Mouse (Mus musculus) heart, postnatal 0 days (tissue): ENCODE measurements at regions not wholly inside any gene's neighbourhood (a gene's known extent, or its start where the extent isn't known, plus 50 kb on each side); places are given as distances from the start of the nearest gene placed in this dataset.

Experiments used
- CTCF ChIP-seq: IDR thresholded peaks from 2 replicates; pipeline ENCODE4 v1.5.1; 2016; ENCODE audit warnings: antibody characterized with exemption, control low read depth, low read depth
- EP300 ChIP-seq: IDR thresholded peaks from 2 replicates; pipeline ENCODE4 v1.6.1; 2016; ENCODE audit warnings: antibody characterized with exemption, low read depth

- no peak for TF ChIP-seq EP300
- no peak for TF ChIP-seq CTCF
Measured at GRCm38 (mm10) chr5:102393941-102394340, 87.2 kb upstream of the Arhgap24 start.
